Mouse (Mus musculus) kidney, adult 11 months (tissue): ENCODE data around the gene Tm7sf2.

Source experiments
- DNase-seq: peaks from one replicate; pipeline ENCODE4 v3.0.0; 2022

Gene Tm7sf2

DNA sequence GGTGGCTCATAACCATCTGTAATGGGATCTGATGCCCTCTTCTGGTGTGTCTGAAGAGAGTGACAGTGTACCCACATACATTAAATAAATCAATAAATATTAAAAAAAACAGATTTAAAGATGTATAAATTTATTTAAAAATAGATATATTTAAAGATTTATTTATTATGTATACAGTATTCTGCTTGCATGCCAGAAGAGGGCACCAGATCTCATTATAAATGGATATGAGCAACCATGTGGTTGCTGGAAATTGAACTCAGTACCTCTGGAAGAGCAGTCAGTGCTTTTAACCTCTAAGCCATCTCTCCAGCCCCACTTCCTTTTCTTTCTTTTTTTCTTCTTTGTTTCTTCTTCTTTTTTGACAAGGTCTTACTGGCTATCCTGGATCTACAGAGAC, 28.2 kb downstream of the Tm7sf2 start:
- no peak for DNase-seq

DNA sequence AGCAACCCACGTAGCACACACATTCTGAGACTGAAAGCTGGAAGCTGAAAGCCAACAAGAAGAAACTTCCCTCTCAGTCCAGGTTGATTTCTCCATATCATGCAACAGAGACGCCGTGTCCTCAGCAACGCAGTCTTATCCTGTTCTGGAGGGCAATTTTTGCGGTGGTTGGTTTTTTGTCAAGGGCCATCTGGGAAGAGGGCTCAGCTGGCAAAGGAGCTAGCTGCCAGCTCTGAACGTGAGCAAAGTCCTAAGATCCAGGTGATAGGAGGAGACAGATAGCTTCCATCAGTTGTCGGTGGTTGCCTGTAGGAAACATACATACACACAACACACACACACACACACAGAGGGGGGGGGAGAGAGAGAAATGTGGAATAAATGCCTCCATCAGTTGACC, 29.8 kb downstream of the Tm7sf2 start:
- DNase-seq: no peak

DNA sequence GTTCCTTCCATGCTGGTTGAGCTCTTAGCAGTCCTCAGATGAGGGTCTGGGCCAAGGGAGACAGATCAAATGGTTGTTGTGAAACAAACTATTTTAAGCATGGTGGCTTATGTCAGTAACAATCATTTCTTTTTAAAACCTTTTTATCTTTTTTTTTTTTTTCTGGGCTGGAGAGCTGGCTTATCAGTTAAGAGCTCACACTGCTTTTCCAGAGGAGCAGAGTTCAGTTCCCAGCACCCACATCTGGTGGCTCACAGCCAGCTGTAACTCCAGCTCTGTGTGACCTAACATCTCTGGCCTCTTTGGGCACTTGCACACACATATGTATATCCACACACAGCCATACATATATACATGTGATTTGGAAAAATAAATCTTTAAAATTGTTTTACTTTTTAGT, 30.5 kb downstream of the Tm7sf2 start:
- no peak for DNase-seq

DNA sequence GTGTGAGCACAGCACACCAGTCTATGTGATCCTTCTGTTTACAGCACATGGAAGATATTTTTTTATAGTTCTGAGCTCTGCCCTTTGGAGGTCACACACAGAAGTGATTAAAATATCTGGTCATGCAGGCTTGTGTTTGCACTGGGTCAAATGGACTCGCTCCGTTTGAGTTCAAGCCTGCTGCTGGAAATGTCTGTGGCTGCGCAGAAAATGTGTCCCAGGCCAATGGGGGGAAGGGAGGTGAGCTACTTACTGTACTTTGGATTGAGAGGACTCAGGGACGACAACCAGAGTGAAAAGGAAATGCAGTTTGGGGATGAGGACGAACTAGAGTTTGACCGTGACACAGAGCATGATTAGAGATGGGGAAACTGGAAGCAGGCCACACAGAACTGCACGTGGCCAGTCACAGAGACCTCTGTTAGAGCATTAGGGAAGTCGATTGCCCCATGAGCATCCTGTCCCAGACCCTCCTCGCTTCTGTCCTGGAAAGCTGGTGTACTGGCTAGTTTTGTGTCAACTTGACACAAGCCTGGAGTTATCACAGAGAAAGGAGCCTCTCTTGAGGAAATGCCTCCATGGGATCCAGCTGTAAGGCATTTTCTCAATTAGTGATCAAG, 32.1 kb downstream of the Tm7sf2 start:
- DNase-seq: no peak

DNA sequence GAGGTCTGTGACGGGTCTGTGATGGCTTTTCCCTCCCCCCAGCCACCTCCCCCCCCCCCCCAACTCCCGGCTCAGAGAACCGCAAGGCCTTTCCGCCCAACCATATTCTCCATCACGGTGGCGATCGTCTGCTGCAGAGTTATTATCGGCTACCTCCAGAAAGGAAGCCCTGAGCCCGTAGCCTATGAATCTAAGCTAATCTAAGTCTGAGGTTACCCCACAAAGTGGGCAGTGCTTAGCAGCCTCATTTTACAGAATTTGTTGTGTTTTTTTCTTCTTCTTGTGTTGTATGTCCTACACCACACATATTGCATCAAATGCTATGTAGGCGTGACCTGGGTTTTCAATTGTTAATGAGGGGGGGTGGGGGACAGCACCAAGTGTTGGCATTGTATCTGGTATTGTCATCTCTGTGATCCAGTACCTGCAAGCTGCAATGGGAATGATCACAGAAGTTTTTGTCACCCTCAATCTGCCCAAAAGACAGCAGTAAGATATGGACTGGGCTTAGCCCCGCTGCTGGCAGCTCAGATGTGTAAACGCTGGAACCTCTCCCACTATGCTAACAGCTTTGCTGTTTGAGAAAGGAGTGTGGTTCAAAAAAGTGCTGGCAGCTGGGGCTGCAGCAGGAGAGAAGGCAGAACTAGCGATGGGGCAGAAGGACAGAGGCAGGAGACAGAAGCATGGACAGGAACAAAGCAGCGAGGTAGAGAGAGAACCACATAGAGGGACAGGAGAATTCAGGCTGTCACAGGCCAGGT, 37.5 kb downstream of the Tm7sf2 start:
- DNase-seq: no peak

DNA sequence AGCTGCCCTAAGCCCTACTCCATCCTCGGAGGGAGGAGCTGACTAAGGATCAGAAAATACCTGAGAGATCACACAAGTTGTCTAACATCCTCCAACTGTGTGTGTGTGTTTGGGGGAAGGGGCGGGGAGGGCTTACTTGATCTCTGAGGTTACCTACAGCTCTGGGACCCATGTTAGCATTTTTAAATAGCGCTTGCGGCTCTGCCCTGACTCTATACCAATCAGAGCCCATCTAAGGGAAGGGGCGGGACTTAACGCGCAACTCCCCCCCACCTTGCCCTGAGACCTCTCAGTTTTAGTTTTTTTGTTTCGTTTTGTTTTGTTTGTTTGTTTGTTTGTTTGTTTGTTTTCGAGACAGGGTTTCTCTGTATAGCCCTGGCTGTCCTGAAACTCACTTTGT, 38.7 kb downstream of the Tm7sf2 start:
- DNase-seq: no peak

DNA sequence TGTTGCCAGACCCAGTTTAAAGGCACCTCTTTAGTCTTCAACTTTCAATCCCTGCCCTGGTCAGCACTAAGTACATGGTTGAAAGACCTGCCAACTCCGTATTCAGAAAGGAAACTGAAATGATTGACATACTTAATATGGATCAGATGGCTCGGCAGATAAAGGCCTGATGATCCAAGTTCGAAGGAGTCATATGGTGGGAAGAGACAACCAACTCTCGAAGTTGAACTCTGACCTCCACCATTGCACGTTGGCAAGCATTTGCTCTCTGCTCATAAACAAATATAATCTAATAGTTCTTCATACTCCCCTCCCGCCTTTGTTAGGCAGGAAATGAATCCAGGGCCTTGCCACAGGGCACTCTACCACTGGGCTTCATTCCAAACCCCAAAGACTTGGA, 39.2 kb downstream of the Tm7sf2 start:
- DNase-seq: no peak

DNA sequence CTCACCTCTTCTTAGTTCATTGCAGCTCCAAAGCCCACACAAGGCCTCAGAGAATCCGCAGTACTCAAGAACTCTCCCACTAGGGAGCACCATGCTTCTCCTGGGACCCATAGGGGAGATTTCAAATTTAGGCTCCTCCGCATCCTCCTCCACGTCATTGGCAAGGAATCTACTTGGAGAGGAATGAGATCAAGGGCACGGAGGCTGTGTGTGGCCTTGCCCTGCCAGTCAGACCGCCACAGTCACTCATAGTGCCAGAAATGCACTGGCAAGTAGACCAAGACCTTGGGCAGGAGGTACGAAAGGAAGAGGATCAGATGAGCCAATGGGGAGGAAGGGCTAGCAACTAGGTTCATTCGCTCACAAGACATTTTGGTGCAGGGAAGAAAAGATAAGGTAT, 44.2 kb downstream of the Tm7sf2 start:
- DNase-seq: no peak

DNA sequence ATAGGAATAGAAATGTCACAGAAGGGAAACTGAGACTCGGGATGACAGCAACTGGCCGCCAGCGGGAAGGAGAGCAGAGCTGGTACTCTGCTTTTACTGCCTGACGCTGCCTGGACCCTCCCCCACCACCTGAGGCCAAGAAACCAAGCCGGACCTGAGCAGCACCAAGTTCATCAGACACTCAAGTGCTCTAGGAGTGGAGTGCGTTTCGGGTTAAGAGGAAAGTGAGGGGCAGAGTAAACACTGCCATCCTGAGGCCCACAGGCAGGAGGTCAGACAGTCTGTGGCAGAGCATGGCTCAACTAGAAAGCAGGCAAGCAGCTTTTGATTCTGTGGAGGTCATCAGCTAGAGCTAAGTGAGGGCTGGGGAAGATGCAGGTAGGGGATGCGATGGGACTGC, 45.1 kb downstream of the Tm7sf2 start:
- DNase-seq: no peak

DNA sequence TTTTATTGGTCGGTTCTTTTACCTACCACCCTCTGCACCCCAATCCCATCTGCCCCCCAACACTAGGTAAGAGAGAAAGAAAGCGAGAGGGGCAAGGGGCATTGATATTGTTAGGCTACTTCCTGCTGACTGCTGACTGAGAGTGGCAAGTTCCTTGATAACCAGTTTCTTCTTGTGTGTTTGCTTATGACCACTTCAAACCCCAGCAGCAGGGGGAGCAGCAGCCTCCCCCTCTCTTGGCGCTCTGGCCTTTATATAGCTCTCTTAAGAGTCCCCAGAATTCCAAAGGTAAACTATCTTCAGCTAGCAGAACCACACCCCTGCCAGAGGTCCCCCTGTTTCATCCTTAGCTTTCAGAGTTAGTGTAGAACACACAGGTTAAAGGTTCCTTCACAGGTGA, 47.9 kb downstream of the Tm7sf2 start:
- no peak for DNase-seq

DNA sequence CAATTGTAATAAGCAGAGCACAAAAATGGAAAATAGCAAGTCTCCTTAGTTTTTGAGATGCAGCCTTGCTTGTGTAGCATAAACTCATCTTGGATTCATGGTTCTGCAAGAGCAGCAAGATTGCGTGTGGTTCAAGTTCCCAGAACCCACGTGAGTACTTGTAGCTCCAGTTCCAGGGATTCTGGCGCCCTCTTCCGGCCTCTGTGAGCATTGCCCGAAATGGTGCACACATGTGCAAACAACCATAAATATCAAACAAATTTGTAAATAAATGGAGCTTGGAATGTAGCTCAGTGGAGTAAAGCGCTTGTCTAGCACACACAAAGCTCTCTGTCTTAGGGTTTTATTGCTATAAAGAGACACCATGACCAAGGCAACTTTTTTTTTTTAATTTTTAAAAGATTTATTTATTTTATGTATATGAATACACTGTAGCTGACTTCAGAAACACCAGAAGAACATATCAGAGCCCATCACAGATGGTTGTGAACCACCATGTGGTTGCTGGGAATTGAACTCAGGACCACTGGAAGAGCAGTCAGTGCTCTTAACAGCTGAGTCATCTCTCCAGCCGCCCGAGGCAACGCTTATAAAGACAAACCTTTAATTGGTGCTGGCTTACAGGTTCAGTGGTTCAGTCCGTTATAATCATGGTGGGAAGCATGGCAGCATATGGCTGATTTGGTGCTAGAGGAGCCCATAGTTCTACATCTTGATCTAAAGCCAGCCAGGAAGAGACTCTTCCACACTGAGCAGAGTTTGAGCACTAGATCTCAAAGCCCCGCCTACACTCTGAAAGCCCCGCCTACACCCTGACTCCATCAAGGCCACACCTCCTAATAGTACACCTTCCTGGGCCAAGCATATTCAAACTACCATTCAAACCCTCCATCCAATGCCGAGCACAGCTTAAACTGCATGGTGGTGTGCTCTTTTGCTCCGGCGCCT, 49.8 kb downstream of the Tm7sf2 start:
- peak; percentile 84 for DNase-seq

DNA sequence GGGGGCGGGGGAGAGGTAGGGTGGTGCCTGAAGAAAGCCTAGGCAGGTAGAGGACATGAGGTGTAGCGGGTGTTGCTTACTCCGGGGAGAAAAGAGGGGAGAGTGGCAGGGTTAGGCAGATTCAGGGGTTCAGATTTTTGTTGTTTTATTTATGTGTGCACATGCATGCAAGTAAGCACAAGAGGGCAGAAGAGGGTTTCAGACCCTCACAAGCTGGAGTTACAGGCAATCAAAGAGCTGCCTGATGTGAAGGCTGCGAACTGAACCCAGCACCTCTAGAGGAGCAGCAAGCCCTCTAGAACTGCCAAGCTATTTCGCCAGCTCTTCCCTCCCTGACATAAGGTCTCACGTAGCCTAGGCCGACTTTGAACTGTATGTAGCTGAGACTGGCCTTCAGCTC, 51.6 kb downstream of the Tm7sf2 start:
- DNase-seq: no peak

DNA sequence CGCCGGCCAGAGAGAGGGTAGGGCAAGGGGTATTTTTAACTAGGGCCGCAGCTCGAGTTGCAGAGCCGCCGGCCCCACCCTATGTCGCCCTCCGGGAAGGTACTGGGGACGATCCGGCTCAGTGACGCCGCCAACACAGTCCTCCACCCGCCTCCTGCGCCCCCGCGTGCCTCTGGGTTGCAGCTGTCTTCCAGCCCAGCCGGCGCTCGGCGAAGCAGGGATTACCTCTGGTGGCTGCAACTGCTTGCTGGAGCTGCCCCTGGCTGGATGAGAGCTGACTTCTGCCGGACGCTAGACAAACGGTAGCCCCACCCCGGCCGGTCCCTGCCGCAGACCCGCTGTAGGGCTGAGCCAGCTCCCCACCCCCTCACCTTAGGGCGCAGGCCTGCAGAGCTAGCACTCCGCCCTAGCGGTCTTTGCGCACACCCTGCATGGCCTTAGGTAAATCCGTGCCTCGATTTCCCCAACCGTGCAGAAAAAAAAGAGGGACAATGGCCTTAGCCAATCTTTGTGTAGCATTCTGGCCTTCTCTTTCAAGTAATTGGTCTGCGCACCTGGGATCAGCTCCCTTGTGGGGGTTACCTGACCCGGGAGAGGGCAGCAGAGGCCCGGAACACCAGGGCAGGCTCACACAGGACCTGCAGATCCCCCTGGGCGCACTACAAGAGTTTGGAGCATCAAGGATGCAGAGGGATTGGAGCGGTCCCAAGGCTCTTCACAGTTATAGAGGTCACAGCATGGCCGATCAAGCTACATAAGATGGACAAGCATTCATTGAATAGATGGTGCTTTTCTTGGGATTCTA, 52.5 kb downstream of the Tm7sf2 start, which contains the start of gene Capn1:
TSS of gene Capn1 (minus strand) at position 387 of the 805 bp plus-strand sequence.
- DNase-seq: peak; percentile 62

DNA sequence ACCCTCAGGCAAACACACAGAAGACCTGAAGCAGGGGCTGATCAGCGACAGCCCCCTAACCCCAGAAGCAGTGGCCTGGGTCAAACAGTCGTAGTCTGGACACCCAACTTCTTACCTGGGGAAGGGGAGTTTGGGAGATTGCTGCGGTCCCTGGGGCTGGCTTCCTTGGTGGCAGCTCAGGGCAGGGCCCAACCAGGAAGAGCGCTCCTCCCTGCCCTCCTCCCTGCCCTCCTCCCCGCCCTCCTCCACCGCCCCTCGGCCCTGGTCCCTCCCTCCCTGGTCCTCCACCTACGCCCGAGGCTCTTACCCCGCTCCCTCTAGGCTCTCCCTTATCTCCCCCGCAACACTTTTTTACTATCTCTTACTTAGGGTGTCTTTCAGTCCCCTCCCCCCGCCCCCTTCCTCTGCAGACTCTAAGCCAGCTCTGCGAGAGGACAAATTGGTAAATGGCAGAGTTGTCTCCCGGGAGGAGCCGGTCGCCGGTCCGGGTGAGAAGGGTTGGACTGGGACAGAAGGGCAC, 53.1 kb downstream of the Tm7sf2 start:
- DNase-seq: peak; percentile 35

DNA sequence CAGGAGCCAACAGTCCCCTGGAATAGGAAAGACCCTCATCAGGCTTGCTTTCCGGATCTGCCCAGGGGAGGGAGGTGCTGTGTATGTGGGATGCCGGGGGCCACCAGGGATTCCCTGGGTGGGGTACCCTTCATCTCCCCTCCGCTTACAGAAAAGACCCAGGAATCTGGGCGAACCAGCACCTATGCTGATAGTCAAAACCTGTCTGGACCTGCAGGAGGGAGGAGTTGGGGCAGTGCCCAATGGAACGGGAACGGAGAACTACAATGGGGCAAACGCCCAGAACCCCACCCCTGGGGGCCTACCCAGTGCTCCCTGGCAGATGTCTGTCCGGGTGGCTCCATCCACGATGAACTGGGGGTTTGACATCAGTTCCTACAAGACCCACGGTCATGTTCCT, 54.5 kb downstream of the Tm7sf2 start:
- no peak for DNase-seq
